Mouse (Mus musculus): ENCODE measurements around the gene C87436. TPM values are rescaled to one million over a fixed set of nuclear protein-coding genes. Genes with fewer than 3 reads are reported as not detected.

Gene C87436
- polyA plus RNA-seq, 1 experiment from 2014 or later = 25.5 TPM

DNA sequence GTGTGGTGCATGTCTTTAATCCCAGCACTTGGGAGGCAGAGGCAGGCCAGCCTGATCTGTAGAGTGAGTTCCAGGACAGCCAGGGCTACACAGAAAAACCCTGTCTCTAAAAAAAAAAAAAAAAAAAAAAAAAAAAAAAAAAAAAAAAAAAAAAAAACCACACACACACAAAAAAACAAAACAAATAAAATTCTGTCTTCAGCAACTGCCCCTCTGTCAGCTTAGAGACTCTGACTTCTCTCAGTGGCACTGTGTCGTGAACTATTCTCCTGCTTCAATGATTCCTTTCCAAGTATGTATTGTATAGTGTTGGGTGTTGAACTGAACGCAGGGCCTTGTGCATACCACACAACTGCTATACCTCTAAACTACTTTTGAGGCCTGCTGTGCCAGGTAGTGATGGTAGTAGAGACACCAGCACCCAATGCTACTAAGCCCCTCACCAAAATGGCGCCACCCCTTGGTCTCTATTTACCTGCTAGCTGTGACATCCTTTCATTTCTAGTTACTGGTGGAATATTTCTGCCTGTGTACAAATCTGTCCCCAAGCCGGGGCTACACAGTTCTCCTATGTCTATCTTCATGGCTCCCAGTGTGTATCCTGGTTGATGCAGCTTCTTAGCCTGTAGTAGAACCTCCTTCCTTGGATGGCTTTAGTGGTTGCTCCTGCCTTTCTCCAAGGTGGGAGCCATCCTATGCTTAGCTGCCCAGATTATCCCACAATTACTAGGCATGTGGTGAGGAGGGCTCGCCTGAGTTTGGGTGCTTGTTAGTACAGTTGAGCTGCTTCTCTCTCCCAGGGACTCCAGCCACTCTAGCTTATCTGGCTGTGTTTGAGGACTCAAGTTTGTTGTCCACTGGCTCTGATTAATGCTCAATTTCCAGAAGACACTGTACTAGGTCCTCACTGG, 84.1 kb downstream of the C87436 start:
- Histone ChIP-seq H3K9ac (replicated peaks; ENCODE audit: low read length) (no peak overlapping the region), H3K4me3 (replicated peaks; ENCODE audit: low read depth, low read length) (peak overlapping the region; percentile 98)
- WGBS = 80% methylated on average over 5 of the region's 5 CpGs

More for the DNA sequence above, 84.1 kb downstream of the C87436 start:
- ATAC-seq (ENCODE audit: low FRiP score, low TSS enrichment) (no peak), DNase-seq (peak; percentile 2)
- peaks cover 15% of the 10 kb centered on the region for H3K36me3 ChIP-seq (ENCODE audit: control insufficient read depth, insufficient read depth, low read length)
- H3K27me3 ChIP-seq (ENCODE audit: control insufficient read depth, insufficient read depth, low read length) = no peaks in the 10 kb centered on the region
- H3K4me1 ChIP-seq (ENCODE audit: control insufficient read depth, insufficient read depth, low read length) = peaks cover 15% of the 10 kb centered on the region
- H3K4me2 ChIP-seq (ENCODE audit: low read length) = peak overlapping the region; percentile 79
- no peaks in the 10 kb centered on the region for H3K9me3 ChIP-seq (ENCODE audit: control insufficient read depth, low read length)
- H3K27ac ChIP-seq (replicated peaks; ENCODE audit: low read depth, low read length) = 0 out of 2 replicates have a peak overlapping the region, but pooled peaks have one; percentile 14

Other genes with a start within 250 kb of the C87436 start
- 8.6 and 9.7 TPM in 2 replicates for gene Tgfa, start 243.2 kb upstream of the C87436 start, polyA plus RNA-seq (2014; fragmentation: Nextera tagmentation; extraction: Ambion mirVana)
- gene Fam136a, start 72.7 kb upstream of the C87436 start, polyA plus RNA-seq (2014; fragmentation: Nextera tagmentation; extraction: Ambion mirVana) = 124 and 130 TPM in 2 replicates
- 480 and 559 TPM in 2 replicates for gene Snrpg, start 67.1 kb upstream of the C87436 start, polyA plus RNA-seq (2014; fragmentation: Nextera tagmentation; extraction: Ambion mirVana)
- 68.7 and 109 TPM in 2 replicates for gene Pcyox1, start 41.2 kb upstream of the C87436 start, polyA plus RNA-seq (2014; fragmentation: Nextera tagmentation; extraction: Ambion mirVana)
- gene Tia1, start 34.2 kb upstream of the C87436 start, polyA plus RNA-seq (2014; fragmentation: Nextera tagmentation; extraction: Ambion mirVana) = 317 and 387 TPM in 2 replicates
- gene Gm44790, start 11.7 kb upstream of the C87436 start, polyA plus RNA-seq (2014; fragmentation: Nextera tagmentation; extraction: Ambion mirVana) = not detected in 2 replicates
- gene Pcbp1, start 87.9 kb downstream of the C87436 start, polyA plus RNA-seq (2014; fragmentation: Nextera tagmentation; extraction: Ambion mirVana) = 289 and 325 TPM in 2 replicates
- gene Asprv1, start 189.8 kb downstream of the C87436 start, polyA plus RNA-seq (2014; fragmentation: Nextera tagmentation; extraction: Ambion mirVana) = 0.76 and 0.92 TPM in 2 replicates
- 16.2 and 24.2 TPM in 2 replicates for gene Mxd1, start 230.8 kb downstream of the C87436 start, polyA plus RNA-seq (2014; fragmentation: Nextera tagmentation; extraction: Ambion mirVana)
- 101 and 105 TPM in 2 replicates for gene Snrnp27, start 246.1 kb downstream of the C87436 start, polyA plus RNA-seq (2014; fragmentation: Nextera tagmentation; extraction: Ambion mirVana)

Measured in midbrain, embryonic 14.5 days (tissue).